Mouse (Mus musculus): ENCODE measurements around the gene Bmp8a.

DNA sequence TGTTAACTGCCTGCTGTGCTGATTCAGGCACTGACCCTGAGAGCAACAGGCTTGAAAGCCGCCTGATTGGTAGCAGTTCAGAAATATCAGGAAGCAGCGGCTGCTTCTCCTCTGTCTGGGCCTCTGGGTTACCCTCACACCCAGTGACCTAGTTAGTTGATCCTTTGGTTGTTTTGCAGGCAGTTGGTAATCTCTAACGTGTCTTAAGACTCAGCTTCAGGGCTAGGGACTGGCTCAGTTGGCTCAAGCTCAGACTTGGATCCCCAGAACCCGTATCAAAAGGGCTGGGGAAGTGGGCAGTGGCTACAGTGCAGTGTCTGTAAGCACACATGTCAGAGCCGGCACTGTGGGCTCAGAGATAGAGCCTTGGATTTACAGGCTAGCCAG lies 46.9 kb downstream of the Bmp8a start:
- TF ChIP-seq CTCF (IDR thresholded peaks at IDR 0.05; ENCODE audit: control insufficient read depth, insufficient read depth, insufficient read length) = no peak
- TF ChIP-seq USF1 (IDR thresholded peaks at IDR 0.05; ENCODE audit: low read depth) = no peak
- no peak for TF ChIP-seq MYOD1 (IDR thresholded peaks at IDR 0.05; ENCODE audit: control insufficient read depth, insufficient read length, low read depth)

Measured in C2C12 (cell line).